Mouse (Mus musculus): ENCODE results near the gene Park7.
A peak's percentile ranks its signal among the peaks of the same experiment; 100 is the strongest.

Gene Park7

DNA sequence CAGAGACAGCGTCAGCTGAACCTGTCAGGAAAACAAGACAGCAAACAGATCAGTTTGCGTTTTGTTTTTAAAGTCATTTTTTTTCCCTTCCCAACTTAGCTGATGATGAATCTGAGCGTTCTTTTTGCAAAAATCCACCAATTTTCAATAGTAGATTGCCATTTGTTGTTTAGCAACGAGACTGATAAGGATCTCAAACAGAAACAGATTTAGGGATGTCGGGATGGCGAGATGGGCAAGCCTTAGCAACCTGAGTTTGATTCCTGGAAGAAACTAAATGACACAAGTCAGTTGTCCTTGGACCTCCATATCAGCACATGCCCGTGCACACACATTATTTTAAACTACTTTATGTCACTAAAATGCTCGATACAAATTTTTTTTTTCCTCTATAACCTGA, 41.6 kb downstream of the Park7 start:
- no peak for DNase-seq

DNA sequence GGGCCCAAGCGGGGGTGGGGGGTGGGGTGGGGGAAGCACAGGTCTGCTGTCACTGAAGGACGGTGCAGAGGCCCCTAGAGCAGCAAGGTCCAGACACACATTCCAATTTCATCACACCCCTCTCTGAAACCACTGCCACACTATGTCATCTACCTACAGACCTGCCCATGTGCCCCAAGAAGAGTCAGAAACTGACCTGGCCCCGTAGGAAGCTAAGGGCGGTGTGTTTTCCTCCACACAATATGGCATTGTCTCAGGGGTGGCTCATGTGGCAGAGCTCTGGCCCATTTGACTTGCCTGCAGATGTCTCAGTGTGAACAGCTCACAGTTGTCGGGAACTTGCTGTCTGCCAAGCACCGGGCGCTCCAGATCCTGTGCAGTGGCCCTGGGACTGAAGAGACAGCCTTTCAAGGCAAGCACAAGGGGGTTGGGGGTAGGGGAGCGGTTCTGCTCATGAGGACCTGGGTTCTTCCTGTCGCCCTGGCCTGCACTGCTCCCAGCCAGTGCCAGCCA, 42.0 kb downstream of the Park7 start:
- peak; percentile 94 for DNase-seq

DNA sequence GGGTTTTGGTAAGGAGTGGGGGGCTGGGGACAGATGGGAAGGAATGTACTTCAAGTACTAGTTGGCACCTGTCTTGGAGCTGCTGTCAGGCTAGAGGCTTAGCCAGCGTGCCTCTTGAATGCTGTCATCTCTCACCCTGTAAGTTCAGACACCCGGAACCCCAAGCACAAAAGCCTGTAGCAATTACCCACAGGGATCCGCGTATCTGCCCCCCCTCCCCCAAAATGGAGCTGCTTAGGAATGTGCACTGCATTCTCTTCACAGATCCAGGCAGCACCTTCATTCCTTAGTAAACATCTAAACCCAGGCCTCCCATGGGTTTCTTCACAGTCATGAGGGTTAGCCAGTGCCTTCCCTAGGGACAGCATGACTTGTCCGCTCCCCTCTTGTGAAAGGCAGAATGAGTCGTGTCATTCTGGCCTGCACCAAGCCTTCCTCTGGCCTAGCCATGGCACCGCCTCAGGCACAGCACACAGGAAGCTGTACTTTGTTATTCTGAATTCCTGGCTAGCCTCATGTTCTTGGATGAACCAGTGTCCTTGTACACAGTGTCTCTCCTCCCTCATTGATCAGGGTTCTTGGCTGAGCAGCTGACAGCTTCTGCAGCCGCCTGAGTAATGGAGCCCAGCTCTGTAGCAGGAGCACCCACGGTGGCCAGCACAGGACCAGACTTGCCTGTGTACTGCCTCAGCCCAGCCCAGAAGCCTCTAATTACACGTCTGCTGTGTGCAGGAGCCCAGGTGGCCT, 42.7 kb downstream of the Park7 start:
- peak; percentile 98 for DNase-seq

GRCm38 (mm10) chr4:150870963-150871391, 43.3 kb downstream of the Park7 start:
- DNase-seq, result peak; percentile 91

DNA sequence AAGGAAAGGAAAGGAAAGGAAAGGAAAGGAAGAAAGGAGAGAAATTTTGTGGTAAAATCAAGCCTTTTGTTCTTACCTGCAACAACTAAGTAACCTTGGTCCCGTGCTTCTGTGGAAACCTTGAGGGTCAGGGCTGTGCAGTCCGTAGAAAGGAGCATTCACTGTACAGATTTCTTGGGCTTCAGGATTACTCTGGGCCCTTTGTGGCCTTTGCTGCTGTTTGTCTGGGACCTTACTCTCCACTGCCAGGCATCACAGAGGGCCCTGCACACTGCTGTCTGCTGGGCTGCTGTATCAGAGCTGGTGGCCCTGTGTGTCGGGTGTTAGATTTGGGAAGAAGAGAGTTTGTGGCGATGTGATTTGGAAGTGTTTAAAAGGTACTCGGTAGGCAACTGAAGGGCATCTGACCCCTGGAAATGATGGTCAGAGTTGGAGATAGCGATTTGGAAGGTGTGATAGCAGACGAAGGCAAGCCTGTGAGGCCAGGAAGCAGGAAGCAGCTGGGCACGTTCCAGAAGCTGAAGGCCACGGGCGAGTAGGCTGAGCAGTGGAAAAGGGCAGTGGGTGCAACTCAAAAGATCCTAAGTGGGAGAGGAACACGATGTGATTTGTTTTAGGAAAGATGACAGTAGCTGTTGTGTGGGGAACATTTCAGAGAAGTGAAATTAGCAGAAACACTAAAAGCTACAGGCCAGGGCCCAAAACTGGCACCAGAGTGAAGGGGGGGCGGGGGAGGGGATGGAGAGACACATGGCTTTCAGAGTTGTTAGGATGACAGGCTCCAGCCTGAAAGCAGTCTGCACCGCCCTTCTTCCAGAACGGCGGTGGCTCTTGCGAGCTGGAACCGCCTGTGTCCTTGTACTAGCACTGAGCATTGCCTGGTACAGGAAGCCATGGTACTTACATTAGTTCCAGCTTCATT, 44.7 kb downstream of the Park7 start:
- DNase-seq, result peak; percentile 95

GRCm38 (mm10) chr4:150868859-150869258, 45.4 kb downstream of the Park7 start:
- no peak for DNase-seq

GRCm38 (mm10) chr4:150868161-150868560, 46.1 kb downstream of the Park7 start:
- DNase-seq, result peak; percentile 62

GRCm38 (mm10) chr4:150866494-150866893, 47.7 kb downstream of the Park7 start:
- DNase-seq, result no peak

GRCm38 (mm10) chr4:150866069-150866468, 48.2 kb downstream of the Park7 start:
- DNase-seq, result peak; percentile 85

- DNase-seq, result peak; percentile 64
Observed at GRCm38 (mm10) chr4:150865371-150865770, 48.9 kb downstream of the Park7 start.

DNA sequence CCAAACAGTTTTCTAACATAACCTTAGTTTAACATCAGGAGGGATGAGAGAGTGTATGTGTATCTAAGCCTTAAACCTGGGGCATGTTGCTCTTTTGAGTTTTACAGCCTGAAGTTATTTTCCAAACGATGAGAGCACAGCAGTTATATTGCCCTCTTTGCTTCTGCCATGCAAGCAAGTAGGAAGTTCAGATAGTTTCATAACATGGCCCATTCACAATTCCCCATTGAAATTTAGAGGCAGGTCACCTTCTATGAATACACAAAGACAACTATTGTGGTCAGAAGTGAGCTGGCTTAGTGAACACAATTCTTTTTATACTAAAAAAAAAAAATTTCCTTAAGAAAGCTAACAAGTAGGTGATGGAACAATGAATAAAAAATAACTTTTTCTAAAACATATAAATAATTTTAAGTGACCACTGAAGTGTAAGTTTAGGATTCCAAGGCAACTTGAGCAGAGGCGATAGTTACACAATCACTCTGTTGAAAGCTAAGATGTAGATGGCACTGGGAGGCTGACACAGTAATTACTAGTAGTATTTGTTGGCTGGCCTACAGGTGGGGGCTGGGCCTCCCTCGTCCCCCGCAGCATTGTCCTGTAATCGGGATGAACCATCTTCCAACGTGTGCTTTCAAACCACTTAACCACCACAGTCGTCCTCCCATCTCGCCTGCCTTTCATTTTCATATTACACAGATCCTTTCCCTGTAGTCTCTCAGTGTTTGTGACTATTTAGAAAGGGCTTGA, 51.4 kb downstream of the Park7 start:
- peak; percentile 83 for DNase-seq

DNA sequence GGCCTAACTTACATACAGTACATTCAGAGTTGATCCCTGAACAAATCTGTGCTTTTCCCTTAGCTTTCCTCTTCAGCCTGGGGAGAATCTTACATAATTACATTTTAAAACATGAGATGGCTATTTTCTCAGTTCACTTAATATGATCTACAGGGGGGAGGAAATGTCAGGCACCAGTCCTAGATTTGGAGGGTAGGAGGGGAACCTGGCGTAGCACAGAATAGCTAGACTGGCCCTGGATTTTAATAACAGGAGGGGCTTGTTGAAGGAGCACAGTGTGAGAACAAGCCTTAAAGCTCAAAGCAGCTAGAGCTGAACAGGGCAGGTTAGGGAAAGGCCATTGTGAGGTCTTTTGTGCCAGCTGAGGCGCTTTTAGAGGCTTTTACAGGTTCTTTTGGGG, 53.1 kb downstream of the Park7 start:
- DNase-seq, result peak; percentile 73

DNA sequence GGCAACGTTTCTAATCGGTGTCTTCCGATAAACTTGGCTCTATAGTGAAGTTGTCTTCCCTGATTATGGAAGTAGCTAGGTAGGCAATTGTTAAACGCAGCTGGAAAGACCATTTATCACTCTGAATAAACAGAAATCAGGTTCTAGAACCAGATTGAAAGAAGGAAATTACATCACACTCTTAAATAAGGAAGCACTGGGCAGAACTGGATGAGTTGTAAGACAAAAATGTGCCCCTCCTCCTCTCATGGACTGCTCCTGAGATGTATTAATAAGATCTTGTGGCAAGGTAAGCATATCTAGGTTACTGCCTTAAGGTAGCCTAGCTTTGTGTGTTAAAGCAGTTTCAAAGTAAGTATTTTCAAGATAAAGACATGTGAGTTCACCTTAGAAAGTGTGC, 53.7 kb downstream of the Park7 start:
- peak; percentile 87 for DNase-seq

DNA sequence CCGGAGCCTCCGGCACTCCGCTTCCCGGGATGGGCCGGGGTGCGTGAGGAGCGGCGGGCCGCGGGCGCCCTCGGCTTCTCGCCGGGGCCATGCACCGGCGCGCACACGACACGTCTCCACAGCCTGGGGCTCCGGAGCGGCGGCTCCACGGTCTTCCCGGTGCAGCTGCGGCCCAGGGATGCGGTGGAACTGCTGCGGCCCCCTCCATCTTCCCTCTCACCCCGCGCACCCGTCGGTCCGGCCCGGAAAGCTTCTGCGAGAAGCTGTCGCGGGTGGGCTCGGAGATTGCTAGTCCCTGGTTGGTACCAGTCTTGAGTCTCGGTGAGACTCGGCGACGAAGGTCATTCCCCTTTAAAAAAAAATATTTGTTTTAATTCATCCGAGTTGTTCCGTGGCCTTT, 58.9 kb downstream of the Park7 start:
- DNase-seq, result no peak

GRCm38 (mm10) chr4:150854839-150855246, 59.4 kb downstream of the Park7 start:
- peak; percentile 100 for DNase-seq

DNA sequence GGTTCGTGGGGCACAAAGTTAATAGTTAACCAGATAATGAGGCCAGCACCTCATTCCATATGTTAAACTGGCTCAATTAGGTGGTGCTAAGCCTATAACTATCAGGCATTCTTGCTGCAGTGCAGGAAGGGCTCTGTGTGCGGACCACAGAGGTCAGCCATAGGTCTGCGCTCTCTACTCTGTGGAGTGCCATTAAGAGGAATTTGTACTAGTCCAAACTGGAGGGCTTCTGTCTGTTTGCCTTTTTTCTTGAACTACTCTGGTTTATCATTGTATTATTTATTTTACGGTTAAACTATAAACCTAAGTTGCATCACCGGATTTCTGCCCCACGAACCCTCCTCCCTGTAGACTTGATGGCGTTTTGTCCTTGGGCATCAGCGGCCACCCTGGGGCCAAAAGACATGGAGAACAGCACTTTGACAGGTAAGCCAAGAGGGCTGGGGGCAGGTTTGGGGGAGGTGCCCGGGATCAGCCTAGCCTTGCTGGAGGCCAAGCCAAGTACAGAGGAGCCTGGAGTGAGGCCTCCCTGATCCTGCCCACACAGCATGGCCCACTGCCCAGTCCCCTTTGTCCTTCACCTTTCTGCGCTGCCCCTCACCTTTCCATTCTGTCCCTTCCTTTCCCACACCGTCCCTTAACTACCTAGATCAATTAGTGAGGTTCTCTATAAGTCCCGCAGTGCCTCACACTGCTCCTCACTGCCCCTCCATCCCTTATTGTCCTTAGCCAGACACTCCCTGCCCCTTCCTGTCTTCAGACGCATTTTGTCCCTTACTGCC, 60.4 kb downstream of the Park7 start, which contains the start of gene Errfi1:
Errfi1 (plus strand) TSS at position 240 of the 782 bp plus-strand sequence.
- DNase-seq, result peak; percentile 94

- peak; percentile 96 for DNase-seq
Observed at GRCm38 (mm10) chr4:150852479-150852878, 61.8 kb downstream of the Park7 start.

DNA sequence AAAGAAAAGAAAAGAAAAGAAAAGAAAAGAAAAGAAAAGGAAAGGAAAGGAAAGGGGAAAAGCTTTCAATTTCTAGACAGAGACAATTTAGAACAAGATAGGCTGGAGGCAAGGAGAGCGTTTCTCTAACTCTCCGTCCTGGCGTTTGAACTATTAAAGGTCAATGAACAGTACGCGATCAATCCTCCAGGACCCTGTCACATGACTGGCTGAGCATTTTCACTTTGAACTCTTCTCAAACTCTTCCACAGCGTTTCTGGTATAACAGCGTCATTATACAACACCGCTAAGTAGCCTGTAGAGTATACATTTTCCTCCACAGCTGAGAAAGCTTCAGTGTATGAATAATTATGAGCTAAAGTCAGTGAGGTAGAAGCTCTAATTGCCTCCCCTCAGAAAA, 62.2 kb downstream of the Park7 start:
- no peak for DNase-seq

- DNase-seq, result no peak
Observed at GRCm38 (mm10) chr4:150850893-150851292, 63.3 kb downstream of the Park7 start.

GRCm38 (mm10) chr4:150849964-150850363, 64.3 kb downstream of the Park7 start:
- no peak for DNase-seq
